Mouse (Mus musculus) heart, postnatal 0 days (tissue): ENCODE measurements around the gene Nsd2. TPM values are rescaled to one million over a fixed set of nuclear protein-coding genes. Genes with fewer than 3 reads are reported as not detected.

Experiments used
- microRNA-seq: library from miRNA; unstranded; fragments of <30 nt; microRNA quantifications from one replicate; pipeline ENCODE4, GENCODE M21; 2016
- polyA plus RNA-seq: library from polyadenylated mRNA; unstranded; fragments of >200 nt; fragmentation: Nextera tagmentation; extraction: Ambion mirVana; gene quantifications from 2 replicates; pipeline ENCODE4 v1.2.1, GENCODE M21; 2015
- total RNA-seq: library from RNA; depleted of rRNA; stranded (reverse); fragments of >200 nt; gene quantifications from 2 replicates; pipeline ENCODE4 v1.2.3, GENCODE M21; 2014; ENCODE audit warnings: low replicate concordance; rRNA removed

Nsd2 gene
- total and polyA plus RNA-seq, 2 experiments from 2014 or later: 11.2 to 13.6 TPM

Small RNA genes lying within 50 kb of the gene (microRNA-seq; reads per million reads assigned to microRNA genes)
- gene Mir7024: not detected

Other genes with a start within 250 kb of the Nsd2 start
- gene Fam53a, start 191.1 kb upstream of the Nsd2 start, total RNA-seq: 42.0 and 149 TPM in 2 replicates
- gene Fam53a, start 191.1 kb upstream of the Nsd2 start, polyA plus RNA-seq: 41.0 and 55.2 TPM in 2 replicates
- gene Gm9903, start 190.8 kb upstream of the Nsd2 start, total RNA-seq: not detected in 2 replicates
- gene Gm9903, start 190.8 kb upstream of the Nsd2 start, polyA plus RNA-seq: 1.6 and 2.4 TPM in 2 replicates
- gene Slbp, start 168.2 kb upstream of the Nsd2 start, total RNA-seq: 27.4 and 90.6 TPM in 2 replicates
- gene Slbp, start 168.2 kb upstream of the Nsd2 start, polyA plus RNA-seq: 65.4 and 65.8 TPM in 2 replicates
- 42.1 and 51.1 TPM in 2 replicates for gene Tacc3, start 162.6 kb upstream of the Nsd2 start, total RNA-seq
- gene Tacc3, start 162.6 kb upstream of the Nsd2 start, polyA plus RNA-seq: 35.2 and 39.4 TPM in 2 replicates
- 21.7 and 57.9 TPM in 2 replicates for gene Tmem129, start 162.3 kb upstream of the Nsd2 start, total RNA-seq
- 23.8 and 27.0 TPM in 2 replicates for gene Tmem129, start 162.3 kb upstream of the Nsd2 start, polyA plus RNA-seq
- gene Fgfr3, start 99.1 kb upstream of the Nsd2 start, total RNA-seq: 12.5 and 19.8 TPM in 2 replicates
- 1.4 and 2.0 TPM in 2 replicates for gene Fgfr3, start 99.1 kb upstream of the Nsd2 start, polyA plus RNA-seq
- 34.0 and 36.9 TPM in 2 replicates for gene Letm1, start 37.9 kb upstream of the Nsd2 start, total RNA-seq
- 63.6 and 68.1 TPM in 2 replicates for gene Letm1, start 37.9 kb upstream of the Nsd2 start, polyA plus RNA-seq
- gene Nelfa, start 115.7 kb downstream of the Nsd2 start, total RNA-seq: 16.1 and 20.6 TPM in 2 replicates
- gene Nelfa, start 115.7 kb downstream of the Nsd2 start, polyA plus RNA-seq: 18.1 and 18.9 TPM in 2 replicates
- 5.6 and 40.2 TPM in 2 replicates for gene Gm1673, start 162.7 kb downstream of the Nsd2 start, total RNA-seq
- 37.3 and 40.8 TPM in 2 replicates for gene Gm1673, start 162.7 kb downstream of the Nsd2 start, polyA plus RNA-seq
- gene Nat8l, start 175.3 kb downstream of the Nsd2 start, total RNA-seq: 1.9 and 4.3 TPM in 2 replicates
- 0.29 and 0.33 TPM in 2 replicates for gene Nat8l, start 175.3 kb downstream of the Nsd2 start, polyA plus RNA-seq